Mouse (Mus musculus) cerebellum, postnatal 4 days (tissue): Measurements from ENCODE around the gene Pfdn5.

Experiments
- DNase-seq, 2 experiments: peaks; one replicate each; pipeline ENCODE4 v3.0.0; 2022; ENCODE audit warnings: low spot score in 2 of 2, mixed read lengths in 1 of 2

The Pfdn5 gene

DNA sequence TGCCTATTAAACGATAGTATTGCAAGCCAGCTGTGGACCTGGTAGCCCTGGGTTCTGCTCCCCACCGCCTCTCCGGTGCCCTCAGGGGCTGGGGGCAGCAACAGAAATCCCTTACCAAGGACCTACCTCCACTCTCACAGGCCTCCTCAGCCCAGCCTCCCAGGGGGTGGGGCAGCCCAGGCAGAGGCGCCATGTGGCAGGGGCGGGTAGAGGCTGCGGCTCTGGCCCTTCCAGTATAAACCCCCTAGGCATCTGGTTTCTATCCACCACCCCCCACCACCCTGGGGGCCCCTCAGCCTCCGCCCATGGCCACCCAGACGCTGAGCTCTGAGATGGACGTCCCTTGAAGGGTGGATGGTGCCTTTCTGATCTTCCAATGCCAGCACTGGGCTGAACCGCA is 44.8 kb downstream of the Pfdn5 start:
- DNase-seq: no peak

DNA sequence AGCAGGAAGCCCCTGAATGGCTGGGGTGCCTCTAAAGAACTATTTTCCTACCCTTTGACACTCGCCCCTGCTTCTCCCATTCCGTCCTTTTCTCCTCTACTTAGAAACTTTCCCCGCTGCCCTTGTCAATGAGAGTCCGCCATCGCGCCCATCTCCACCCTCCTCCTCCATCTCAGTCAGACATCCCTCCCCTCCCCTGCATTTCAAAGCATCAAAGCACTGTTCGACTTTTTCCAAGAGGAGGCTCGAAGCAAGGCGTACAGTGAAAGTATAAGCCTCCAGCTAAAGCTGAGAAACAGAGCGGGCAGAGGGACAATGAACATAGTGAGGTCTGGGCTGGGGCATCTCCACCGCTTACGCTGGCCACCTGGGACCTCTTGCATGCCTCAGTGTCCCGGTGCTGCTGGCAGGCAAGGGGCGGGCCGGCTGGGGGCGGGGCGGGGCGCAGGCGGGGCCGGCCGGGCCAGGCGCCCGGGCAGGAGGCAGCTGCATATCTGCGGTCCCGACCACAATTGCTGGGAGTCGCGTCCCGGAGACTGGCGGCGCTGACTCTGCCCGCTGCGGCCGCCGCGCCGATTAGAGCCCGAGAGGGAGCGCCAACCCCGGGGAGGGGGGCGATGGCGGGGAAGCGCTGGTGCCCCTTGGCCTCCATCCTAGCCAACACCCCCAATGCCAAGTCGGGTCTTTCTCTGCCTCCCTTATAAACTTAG is 50.7 kb downstream of the Pfdn5 start:
- peak in 1 of 2 experiments; percentile 16 for DNase-seq

DNA sequence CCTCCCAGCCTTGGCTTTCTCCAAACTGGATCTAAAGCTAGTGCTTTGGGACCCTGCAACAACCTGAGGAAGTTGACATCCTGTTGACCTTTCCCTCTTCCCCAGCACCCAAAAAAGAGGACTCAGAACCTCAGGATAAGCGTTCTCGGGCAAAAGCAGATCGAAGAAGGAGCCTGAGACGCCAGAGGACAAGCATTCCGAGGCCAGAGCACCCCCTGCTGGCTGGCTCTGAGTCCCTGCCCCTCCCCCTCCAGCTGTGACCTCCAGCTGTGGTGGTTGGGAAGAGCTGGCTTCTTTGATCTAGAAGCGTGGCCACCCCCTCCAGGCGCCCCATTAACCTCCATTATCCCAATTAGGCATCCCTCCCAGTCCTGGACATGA is 51.2 kb downstream of the Pfdn5 start:
- DNase-seq: peak; percentile 54 to 75

DNA sequence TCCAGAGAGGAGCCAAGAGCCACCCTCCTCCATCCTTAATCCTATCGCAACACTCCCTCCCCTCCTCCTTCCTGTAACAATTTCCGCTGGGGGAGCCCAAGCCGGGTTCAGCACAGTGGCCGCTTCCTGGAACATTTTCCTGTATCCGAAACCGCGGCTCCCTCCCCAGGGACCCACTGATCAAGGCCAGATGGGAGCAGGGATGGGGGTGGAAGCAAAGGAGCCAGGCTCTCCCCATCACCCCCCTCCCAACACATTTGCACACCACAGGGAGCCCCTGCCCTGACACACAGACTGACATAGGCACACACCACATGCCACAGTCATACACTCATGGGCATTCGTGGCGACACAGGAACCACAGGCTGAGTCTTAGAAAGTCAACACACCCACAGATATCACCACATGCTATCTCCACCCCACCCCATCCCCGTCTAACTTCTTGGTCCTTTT is 51.9 kb downstream of the Pfdn5 start:
- DNase-seq: no peak
